Mouse (Mus musculus): ENCODE measurements around the gene Rnf157.

GRCm38 (mm10) chr11:116298221-116298620 is 114.6 kb downstream of the Rnf157 start:
- no peak for TF ChIP-seq CTCF (IDR thresholded peaks at IDR 0.05; ENCODE audit: extremely low read depth, insufficient read depth, low read length)
- no peak for TF ChIP-seq POLR2A (IDR thresholded peaks at IDR 0.05; ENCODE audit: extremely low read depth, insufficient read depth, low read length)

All from cortical plate, adult 2 months (tissue).